Mouse (Mus musculus) intestine, embryonic 16.5 days (tissue): ENCODE data around the gene Prex1. TPM values are rescaled to one million over a fixed set of nuclear protein-coding genes. Genes with fewer than 3 reads are reported as not detected.
"Not testable (repeated sequence)": the region's sequence is repeated elsewhere in the genome, so short reads cannot be mapped to it uniquely, and the experiment has no call there.

Experiments used
- ATAC-seq: fragments of 200-750 bp; cut with Nextera tagmentation; 2 replicates; pipeline ENCODE4 v1.8.0; 2017; ENCODE audit warnings: moderate TSS enrichment, moderate library complexity
- H3K27ac ChIP-seq: fragments of 300-500 bp; sonication (generic); 2 replicates; pipeline ENCODE4 v1.5.1; 2014; ENCODE audit warnings: mild to moderate bottlenecking, low read length
- H3K27me3 ChIP-seq: fragments of 300-500 bp; sonication (generic); replicated peaks from 2 replicates; pipeline ENCODE4 v1.6.1; 2014; ENCODE audit warnings: low read length, control low read depth, mixed read lengths; ENCODE audit not compliant: control insufficient read depth, insufficient read depth
- H3K36me3 ChIP-seq: fragments of 300-500 bp; sonication (generic); 2 replicates; pipeline ENCODE4 v1.6.1; 2014; ENCODE audit warnings: low read length, control low read depth; ENCODE audit not compliant: control insufficient read depth, insufficient read depth
- H3K4me1 ChIP-seq: fragments of 300-500 bp; sonication (generic); 2 replicates; pipeline ENCODE4 v1.6.1; 2014; ENCODE audit warnings: low read length, control low read depth, mixed read lengths; ENCODE audit not compliant: control insufficient read depth, insufficient read depth
- H3K4me2 ChIP-seq: fragments of 300-500 bp; sonication (generic); 2 replicates; pipeline ENCODE4 v1.6.1; 2014; ENCODE audit warnings: low read depth, low read length, control low read depth
- H3K4me3 ChIP-seq: fragments of 300-500 bp; sonication (generic); 2 replicates; pipeline ENCODE4 v1.5.1; 2014; ENCODE audit warnings: mild to moderate bottlenecking, low read length
- H3K9ac ChIP-seq: fragments of 300-500 bp; sonication (generic); 2 replicates; pipeline ENCODE4 v1.6.1; 2014; ENCODE audit warnings: low read depth, low read length
- H3K9me3 ChIP-seq: fragments of 300-500 bp; sonication (generic); 2 replicates; pipeline ENCODE4 v1.6.1; 2016; ENCODE audit warnings: low read length, control low read depth; ENCODE audit not compliant: control insufficient read depth
- WGBS: fragments of 180-500 bp; shearing (Covaris S2); extraction: QIAGEN DNeasy Blood & Tissue Kit; methylation state at CpG from one replicate; pipeline ENCODE4 v1.1.7; 2014; 5-methylcytosine and 5-hydroxymethylcytosine counted together
- polyA plus RNA-seq: library from polyadenylated mRNA; unstranded; fragments of >200 nt; fragmentation: Nextera tagmentation; extraction: Ambion mirVana; gene quantifications from 2 replicates; pipeline ENCODE4 v1.2.1, GENCODE M21; 2015

Prex1 gene
- polyA plus RNA-seq, result 7.9 and 8.0 TPM in 2 replicates

DNA sequence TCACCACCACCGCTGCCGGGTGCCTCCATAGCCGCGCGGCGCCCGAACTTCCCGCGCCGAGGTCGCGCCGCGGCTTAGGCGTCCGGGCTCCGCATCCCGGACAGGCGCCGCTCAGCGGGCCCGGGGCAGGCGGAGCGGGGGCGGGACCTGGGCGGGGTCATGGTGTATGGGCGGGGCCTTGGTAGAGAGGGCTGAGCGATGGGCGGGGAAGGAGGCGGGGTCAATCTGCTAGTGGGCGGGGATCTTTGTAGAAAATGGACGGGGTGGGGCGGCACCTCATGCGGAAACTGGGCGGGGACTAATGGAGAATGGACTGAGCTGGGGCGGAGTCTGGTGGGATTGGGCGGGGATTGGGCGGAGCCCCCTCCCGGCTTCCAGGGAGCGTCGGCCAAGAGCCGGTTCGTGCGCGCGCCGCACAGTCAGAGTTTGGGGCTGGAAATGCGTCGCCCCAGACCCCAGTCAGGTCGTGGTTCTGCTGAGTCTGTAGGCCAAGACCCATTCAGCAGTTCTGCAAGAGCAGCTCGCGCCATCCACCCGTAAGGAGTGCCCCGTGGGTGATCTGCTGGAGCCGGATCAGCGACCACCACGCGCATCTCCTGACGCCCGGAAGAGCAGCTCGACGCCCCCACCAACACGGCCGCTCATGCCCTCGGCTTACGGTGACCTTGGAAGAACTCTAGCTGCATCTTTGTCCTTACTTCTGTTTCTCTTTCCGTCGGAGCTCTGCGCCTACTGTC is at the start of gene Prex1:
Gene Prex1, minus strand, starts transcription at position 143 of the 737 bp plus-strand sequence.
- under 1% methylated on average over 69 of the region's 69 CpGs for WGBS
- peak; percentile 92 for ATAC-seq

GRCm38 (mm10) chr2:166757969-166758368 is 44.3 kb upstream of the Prex1 start:
- H3K4me2 ChIP-seq, result no peak overlapping the region
- WGBS, result 23% methylated on average over 3 of the region's 3 CpGs
- no peak for ATAC-seq
- H3K4me1 ChIP-seq, result no peaks in the 10 kb centered on the region
- H3K27me3 ChIP-seq, result no peaks in the 10 kb centered on the region
- H3K9me3 ChIP-seq, result no peaks in the 10 kb centered on the region
- no peak overlapping the region for H3K27ac ChIP-seq
- H3K9ac ChIP-seq, result no peak overlapping the region
- no peak overlapping the region for H3K4me3 ChIP-seq
- H3K36me3 ChIP-seq, result no peaks in the 10 kb centered on the region

More for the DNA sequence above, at the start of gene Prex1:
- Histone ChIP-seq H3K9me3 (peaks cover 3% of the 10 kb centered on the region; the same call in 1 of the 2 replicates), H3K27ac (peak within 1 kb of the TSS; percentile 22; the same call in 1 of the 2 replicates), H3K4me3 (peak within 1 kb of the TSS; percentile 77), H3K36me3 (no peaks in the 10 kb centered on the region), H3K9ac (peak within 1 kb of the TSS; percentile 77), H3K4me2 (peak within 1 kb of the TSS; percentile 97), H3K27me3 (no peaks in the 10 kb centered on the region), H3K4me1 (peaks cover 12% of the 10 kb centered on the region)

DNA sequence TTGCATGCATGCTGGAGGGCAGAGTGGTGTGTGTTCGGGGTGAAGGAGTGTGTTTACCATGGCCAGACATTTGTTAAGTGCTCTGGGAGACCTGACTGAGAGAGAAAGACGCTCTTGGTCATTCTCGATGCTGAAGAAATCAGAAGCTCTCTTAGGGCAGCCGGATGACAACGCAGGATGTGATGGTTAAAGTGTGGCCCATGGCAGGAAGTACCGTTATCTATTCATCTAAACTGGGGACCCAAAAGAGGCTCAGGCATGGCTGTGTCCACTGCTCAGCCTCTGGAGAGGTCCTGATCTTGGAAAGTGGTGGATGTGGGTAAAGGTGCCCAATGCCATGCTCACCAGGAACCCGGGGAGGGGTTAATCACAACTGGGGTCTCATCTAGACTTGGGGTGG is 41.1 kb upstream of the Prex1 start:
- ATAC-seq, result no peak
- H3K4me3 ChIP-seq, result no peak overlapping the region
- no peak overlapping the region for H3K4me2 ChIP-seq
- no peaks in the 10 kb centered on the region for H3K27me3 ChIP-seq
- WGBS, result 80% methylated on average over 7 of the region's 7 CpGs
- no peak overlapping the region for H3K27ac ChIP-seq
- no peaks in the 10 kb centered on the region for H3K36me3 ChIP-seq
- no peaks in the 10 kb centered on the region for H3K4me1 ChIP-seq
- H3K9me3 ChIP-seq, result no peaks in the 10 kb centered on the region
- no peak overlapping the region for H3K9ac ChIP-seq

DNA sequence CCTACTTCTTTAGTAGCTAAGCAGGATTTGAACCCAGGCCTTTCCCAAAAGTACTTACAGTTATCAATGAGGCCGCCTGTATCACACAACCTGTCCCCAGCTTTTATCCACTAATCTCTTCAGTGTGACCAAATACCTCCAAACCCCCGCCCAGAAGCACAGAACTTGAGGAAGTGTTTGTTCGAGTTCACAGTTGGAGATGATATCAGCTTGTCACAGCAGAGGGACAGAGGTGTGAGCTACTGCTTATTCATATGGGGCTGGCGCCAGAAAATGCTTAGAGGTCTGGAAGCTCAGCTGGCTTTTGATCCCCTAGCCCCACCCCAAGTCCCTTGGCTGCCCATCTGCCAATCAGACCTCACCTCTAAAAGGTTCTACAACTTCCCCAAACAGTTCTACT is 40.6 kb upstream of the Prex1 start:
- Histone ChIP-seq H3K4me1 (no peaks in the 10 kb centered on the region), H3K9ac (no peak overlapping the region), H3K4me3 (no peak overlapping the region), H3K36me3 (no peaks in the 10 kb centered on the region), H3K27me3 (no peaks in the 10 kb centered on the region), H3K9me3 (no peaks in the 10 kb centered on the region), H3K27ac (no peak overlapping the region), H3K4me2 (no peak overlapping the region)
- no peak for ATAC-seq
- WGBS, result 57% methylated on average over 4 of the region's 4 CpGs

DNA sequence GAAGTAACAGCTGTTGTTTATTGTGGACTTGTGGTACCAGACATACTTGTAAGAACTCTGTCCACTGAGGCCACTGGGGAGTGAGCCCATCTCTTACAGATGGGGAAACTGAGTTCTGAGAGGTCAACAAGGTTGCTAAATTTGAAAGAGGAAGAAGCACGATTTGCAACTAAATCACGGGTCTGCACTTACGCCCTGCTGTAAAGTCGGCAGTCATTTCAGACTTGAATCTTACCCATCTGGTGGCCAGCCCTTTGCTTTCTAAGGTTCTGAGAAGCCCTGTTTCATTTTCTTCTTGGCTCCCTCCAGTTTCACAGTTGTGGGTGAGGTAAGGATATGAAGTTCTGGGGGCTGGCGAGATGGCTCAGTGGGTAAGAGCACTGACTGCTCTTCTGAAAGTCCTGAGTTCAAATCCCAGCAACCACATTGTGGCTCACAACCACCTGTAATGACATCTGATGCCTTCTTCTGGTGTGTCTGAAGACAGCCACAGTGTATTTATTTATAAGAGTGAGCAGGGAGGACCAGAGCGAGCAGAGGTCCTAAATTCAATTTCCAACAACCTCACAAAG is 37.1 kb upstream of the Prex1 start:
- WGBS, result 87% methylated on average over 6 of the region's 6 CpGs

DNA sequence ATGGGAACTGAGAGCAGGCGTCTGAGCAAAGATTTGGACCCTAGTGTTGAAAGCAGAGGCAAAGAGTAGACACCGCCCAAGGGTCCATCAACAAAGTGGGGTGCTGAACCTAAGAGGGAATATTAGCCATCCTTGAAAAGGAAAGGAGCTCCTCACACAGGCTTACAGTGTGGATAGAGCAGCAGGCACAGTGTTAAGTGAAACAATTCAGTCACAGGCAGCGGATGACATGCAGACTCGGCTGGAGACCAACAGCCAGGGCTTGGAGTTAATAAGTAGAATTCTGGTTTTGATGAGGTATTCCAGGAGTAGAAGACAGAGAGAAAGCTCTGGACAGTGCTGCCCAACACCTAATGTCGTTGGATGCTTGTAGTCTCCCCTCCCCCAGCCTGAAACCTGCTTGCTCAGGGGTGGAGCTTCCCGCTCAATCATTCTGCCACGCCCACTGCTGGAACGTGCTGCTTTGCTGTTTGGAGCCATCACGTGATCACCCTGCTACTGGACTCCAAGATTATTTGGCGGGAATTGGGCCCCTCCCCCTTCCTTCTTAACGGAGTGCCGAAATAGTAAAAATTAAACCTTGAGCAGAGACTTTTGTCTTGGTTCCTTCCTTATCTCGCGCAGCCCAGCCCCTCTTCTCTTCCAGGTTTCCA is 32.8 kb upstream of the Prex1 start:
- ATAC-seq, H3K9ac ChIP-seq, H3K9me3 ChIP-seq, H3K4me2 ChIP-seq, H3K4me1 ChIP-seq, H3K27me3 ChIP-seq, H3K4me3 ChIP-seq, H3K27ac ChIP-seq, H3K36me3 ChIP-seq: not testable (repeated sequence)
- WGBS, result 48% methylated on average over 14 of the region's 14 CpGs

More for the DNA sequence above, 37.1 kb upstream of the Prex1 start:
- Histone ChIP-seq H3K9me3 (no peaks in the 10 kb centered on the region), H3K9ac (no peak overlapping the region), H3K27ac (no peak overlapping the region), H3K27me3 (no peaks in the 10 kb centered on the region), H3K4me1 (no peaks in the 10 kb centered on the region), H3K4me3 (no peak overlapping the region), H3K36me3 (no peaks in the 10 kb centered on the region), H3K4me2 (no peak overlapping the region)
- ATAC-seq, result no peak

DNA sequence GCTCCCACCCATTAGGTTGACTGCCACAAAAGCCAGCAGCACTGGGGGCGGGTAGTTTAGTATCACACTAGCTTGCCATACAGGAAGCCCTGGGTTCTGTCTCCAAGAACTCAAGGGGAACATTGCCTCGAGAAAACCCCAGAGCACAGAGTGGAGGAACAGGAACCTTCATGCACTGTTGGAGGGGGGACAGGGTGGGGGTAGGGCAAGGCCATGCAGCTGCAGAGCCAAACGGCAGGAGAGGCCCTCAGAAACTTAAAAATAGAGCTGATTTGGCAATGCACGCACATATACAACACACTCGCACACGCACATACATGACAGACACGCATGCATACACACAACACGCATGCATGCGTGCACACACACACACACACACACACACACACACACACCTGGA is 32.2 kb upstream of the Prex1 start:
- H3K4me2 ChIP-seq, result no peak overlapping the region
- H3K4me3 ChIP-seq, result no peak overlapping the region
- WGBS, result 77% methylated on average over 9 of the region's 9 CpGs
- H3K9ac ChIP-seq, result no peak overlapping the region
- no peak for ATAC-seq
- no peaks in the 10 kb centered on the region for H3K36me3 ChIP-seq
- H3K4me1 ChIP-seq, result no peaks in the 10 kb centered on the region
- H3K27ac ChIP-seq, result no peak overlapping the region
- no peaks in the 10 kb centered on the region for H3K27me3 ChIP-seq
- H3K9me3 ChIP-seq, result no peaks in the 10 kb centered on the region

- Histone ChIP-seq H3K4me1 (no peaks in the 10 kb centered on the region), H3K4me3 (no peak overlapping the region), H3K36me3 (no peaks in the 10 kb centered on the region), H3K27ac (no peak overlapping the region), H3K9me3 (no peaks in the 10 kb centered on the region), H3K9ac (no peak overlapping the region), H3K27me3 (no peaks in the 10 kb centered on the region), H3K4me2 (no peak overlapping the region)
- 81% methylated on average over 7 of the region's 7 CpGs for WGBS
- ATAC-seq, result no peak
These were observed 30.8 kb upstream of the Prex1 start for GRCm38 (mm10) chr2:166744433-166744832.

DNA sequence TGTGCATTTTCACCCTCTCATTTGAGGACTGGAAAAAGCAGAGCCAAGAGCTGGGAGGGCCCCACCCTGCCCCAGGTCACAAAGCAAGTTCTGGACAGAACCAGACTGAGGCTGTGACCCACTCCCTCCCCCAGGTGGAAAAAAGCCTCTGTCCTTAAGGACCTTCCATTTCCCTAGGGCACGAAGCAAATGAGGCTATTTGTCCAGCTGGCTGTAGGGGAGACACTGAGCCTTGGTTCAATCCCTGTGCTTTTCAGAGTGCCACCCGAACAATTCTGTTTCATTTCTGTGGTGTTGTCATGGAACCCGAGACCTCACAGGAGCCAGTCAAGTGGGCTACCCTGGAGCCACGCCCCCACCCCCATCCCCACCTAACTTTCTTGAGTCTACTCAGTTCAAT is 29.9 kb upstream of the Prex1 start:
- Histone ChIP-seq H3K36me3 (no peaks in the 10 kb centered on the region), H3K9me3 (no peaks in the 10 kb centered on the region), H3K4me1 (no peaks in the 10 kb centered on the region), H3K27ac (no peak overlapping the region), H3K9ac (no peak overlapping the region), H3K27me3 (no peaks in the 10 kb centered on the region), H3K4me3 (no peak overlapping the region), H3K4me2 (no peak overlapping the region)
- WGBS, result 48% methylated on average over 4 of the region's 4 CpGs
- ATAC-seq, result no peak
